Mouse (Mus musculus) ES-Bruce4 (cell line): ENCODE results near the gene Ccl22.
A peak's percentile ranks its signal among the peaks of the same experiment; 100 is the strongest.

ENCODE experiments used
- CTCF ChIP-seq: IDR thresholded peaks from one replicate; pipeline ENCODE4 v1.8.1; 2011; ENCODE audit warnings: low read depth, low read length
- POLR2A ChIP-seq: IDR thresholded peaks from one replicate; pipeline ENCODE4 v1.8.1; 2011; ENCODE audit warnings: low read length; ENCODE audit not compliant: insufficient read depth

DNA sequence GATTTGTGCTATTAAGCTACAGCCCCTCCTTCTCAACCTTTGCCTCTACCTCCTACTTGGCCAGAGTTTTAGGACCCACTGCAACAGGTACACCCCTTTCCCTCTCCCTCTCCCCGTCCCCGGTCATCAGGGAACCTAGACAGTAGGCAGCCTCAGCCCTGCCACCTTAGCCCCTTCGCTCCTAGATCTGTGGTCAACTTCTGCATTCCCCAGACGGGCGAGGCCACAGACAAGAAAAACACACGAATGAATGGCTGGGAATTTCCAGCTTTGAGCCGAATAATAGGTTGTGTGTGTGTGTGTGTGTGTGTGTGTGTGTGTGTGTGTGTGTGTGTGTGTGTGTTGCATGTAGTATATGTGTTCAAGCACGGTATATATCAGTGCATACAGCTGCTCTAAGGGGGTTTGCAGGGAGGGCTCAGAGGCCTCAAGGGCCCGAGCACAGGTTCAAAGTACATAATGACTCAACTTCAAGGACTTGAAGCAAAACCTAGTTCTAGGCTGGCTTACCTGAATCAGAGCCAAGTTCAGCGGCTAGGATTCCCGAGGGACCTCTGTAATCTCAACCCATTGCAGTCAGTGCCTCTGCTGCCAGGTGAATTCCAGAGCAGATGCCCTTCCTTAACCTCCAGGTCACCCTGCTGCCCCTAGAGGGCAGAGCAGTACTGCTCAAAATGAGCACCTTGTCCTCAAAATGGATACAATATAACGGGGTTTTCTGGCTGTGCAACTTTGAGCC, 40.0 kb downstream of the Ccl22 start:
- TF ChIP-seq CTCF, result peak; percentile 59
- no peak for TF ChIP-seq POLR2A
